Mouse (Mus musculus) cerebellum, postnatal 14 days (tissue): ENCODE data around the gene Amigo3.

Experiments
- DNase-seq, 2 experiments: peaks; one replicate each; pipeline ENCODE4 v3.0.0; 2021; ENCODE audit warnings: mixed read lengths in 2 of 2

The Amigo3 gene

DNA sequence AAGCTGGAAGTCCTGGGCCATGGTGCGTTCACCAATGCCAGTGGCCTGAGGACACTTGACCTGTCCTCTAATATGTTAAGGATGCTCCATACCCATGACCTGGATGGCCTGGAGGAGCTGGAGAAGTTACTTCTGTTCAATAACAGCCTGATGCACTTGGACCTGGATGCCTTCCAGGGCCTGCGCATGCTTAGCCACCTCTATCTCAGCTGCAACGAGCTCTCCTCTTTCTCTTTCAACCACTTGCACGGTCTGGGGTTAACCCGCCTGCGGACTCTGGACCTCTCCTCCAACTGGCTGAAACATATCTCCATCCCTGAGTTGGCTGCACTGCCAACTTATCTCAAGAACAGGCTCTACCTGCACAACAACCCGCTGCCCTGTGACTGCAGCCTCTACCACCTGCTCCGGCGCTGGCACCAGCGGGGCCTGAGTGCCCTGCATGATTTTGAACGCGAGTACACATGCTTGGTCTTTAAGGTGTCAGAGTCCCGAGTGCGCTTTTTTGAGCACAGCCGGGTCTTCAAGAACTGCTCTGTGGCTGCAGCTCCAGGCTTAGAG lies 786 bp downstream of the Amigo3 start:
- DNase-seq, result no peak

DNA sequence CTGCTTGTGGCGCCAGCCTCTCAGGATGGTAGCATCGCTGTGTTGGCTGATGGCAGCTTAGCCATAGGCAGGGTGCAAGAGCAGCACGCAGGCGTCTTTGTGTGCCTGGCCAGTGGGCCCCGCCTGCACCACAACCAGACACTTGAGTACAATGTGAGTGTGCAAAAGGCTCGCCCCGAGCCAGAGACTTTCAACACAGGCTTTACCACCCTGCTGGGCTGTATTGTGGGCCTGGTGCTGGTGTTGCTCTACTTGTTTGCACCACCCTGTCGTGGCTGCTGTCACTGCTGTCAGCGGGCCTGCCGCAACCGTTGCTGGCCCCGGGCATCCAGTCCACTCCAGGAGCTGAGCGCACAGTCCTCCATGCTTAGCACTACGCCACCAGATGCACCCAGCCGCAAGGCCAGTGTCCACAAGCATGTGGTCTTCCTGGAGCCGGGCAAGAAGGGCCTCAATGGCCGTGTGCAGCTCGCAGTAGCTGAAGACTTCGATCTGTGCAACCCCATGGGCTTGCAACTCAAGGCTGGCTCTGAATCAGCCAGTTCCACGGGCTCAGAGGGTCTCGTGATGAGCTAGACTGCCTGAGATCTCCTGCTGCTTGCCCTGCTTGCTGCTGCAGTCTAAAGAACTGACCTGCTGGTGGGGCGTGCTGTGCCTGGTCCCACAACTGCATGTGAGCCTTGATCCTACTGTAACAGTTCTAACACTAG lies 1.5 kb downstream of the Amigo3 start:
- DNase-seq, result no peak

DNA sequence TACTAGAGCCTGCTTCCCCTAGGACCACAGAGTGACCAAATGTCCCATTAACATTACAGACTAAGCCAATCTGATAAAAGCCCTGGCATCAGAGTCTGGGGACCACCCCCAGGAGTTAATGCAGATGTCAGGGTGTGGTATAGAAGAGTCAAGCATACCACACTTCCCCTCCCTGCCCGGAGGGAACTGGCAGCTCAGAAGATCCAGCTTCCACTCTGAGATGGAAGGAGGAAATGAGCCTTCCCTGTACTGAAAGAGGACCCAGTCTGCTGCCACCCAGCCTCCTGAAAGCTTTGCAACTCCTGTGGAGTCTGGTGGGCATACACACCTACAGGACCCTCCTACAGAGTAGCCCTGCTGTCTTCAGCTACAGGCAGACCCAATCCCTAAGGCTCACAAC lies 2.1 kb downstream of the Amigo3 start:
- DNase-seq, result no peak

DNA sequence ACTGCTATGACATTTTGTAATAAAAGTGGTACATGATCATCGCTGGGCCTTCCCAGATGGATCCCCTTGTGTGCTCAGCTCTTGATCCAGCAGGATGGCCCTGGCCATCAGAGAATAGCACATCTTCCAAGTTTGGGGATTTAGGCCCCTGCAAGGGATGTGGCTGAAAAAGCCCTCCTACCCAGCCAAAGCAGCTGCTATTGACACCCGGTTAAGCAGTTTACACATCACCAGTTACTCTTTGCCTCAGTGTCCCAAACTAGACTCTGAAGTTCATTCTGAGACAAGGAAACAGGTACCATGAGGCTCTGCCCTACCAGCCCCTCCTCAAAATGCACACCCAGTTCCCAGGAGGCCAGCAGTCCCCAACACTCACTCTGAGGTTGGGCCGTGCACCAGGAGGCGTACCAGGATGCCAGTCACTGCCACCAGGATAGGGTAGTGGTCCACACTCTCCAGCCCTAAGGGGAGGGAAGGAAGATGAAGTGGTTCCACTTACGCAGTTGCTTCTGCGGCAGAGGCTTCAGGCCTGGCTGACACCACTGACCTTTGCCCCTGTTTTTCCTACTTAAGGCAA lies 2.8 kb downstream of the Amigo3 start:
- no peak for DNase-seq

DNA sequence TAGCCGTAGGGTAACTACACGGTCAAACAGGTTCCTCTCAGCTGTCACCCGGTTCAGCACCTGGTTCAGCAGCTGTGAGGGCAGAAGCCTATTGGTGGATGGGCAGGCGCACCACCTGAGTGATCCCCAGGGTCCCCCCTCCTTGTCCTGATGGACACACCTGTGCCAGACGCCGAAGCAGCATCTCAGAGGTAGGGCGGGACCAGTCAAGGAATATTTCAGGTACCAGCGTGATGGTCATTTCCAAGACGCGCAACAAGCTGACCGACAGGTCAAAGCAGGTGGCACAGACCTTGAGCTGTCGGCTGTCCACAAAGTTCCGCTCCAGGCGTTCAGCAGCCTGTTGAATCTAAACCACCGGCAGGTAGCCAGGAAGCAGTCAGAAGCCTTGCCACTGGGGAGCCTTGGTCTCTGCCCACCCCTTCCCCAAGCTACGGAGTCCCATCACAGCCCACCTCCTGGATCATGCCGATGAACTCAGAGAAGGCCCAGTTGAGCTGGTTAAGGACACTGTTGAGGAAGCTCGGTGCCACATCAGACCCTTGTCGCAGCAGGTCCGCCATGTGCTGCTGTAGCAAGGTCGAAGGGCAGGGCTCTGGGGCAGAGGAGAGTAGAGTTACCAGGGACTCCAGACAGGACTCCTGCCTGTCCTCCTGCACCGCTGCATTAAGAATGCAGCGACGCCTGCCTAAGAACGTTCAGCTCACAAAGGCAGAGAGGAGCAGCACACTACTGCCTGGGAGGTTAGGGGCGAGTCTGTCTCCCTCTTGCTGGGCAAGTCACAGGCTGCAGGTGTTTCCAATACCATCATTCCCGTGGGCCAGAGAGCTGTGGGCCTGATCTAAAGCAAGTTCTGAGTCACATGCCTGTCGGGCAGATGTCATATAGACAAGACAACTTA lies 3.7 kb downstream of the Amigo3 start:
- DNase-seq, result no peak

DNA sequence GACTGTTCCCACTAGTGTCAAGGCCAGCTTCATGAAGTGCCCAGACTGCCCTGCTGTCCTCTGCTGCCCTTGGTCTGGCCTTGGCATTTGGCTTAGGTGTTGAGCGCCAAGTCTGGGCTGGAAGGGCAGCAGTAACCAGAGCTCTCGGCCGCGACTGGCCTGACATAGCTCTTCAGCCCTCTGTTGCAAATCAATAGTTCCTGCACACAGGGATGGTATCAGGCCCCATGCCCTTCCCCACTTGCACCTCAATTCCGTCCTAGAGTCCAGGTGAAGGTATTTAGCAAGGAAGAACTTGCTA lies 4.3 kb downstream of the Amigo3 start:
- DNase-seq, result no peak

DNA sequence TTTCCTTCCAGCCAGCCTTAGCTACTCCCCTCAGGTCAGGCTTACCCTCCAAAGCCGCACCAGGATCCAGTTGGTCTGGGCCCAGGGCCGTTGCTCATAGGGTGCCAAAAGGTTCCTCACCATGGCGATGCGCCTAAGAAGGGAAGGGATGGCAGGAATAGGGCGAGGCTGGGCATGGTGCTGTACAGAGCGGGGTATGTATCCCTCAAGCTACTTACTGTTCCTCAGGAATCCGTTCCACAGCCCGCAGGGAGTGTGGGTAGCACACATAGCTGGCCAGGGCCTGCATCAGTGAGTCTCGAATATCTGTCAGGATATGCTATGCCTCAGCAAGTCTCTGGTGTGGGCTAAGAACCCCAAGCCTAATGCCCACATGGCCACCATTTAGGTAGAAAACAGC lies 5.3 kb downstream of the Amigo3 start:
- no peak for DNase-seq

DNA sequence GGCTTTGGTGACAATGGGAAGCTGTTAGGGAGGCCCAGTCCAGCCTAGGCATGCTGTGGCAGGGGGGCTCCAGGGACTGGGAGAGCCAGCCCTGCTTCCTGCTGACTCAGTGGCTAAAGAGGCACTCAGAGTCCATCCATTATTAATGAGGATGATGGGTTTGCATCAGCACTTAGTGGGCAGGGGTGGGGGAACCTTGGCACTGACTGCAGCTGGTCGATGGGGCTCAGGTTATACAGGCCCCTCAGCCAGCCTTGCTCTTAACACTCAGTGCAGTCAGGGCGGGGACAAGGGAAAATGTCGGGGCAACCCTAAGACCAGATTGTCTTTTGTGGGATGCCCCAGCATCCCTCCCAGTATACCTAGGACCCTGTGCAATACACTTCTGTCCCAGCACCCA lies 9.2 kb downstream of the Amigo3 start:
- DNase-seq, result peak in 1 of 2 experiments; percentile 2

DNA sequence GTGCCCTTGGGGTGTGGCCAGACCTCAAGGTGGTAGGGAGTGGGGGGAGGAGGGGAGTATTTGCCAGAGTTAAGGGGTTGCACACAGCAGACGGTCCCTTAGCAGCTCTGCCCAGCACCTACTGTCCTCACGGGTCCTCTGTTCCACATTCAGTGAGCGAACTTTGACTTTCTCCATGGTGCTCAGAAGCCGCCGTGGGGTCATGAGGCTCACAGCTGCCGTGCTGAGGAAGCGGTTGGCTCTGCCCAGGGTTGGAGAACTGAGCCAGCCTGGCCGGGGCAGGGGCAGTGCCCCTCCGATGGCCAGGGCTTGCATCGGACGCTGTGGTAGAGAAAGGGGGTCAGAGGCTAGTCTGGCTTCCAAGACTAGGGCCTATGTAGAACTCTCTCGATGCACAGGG lies 10.4 kb downstream of the Amigo3 start:
- DNase-seq, result no peak

DNA sequence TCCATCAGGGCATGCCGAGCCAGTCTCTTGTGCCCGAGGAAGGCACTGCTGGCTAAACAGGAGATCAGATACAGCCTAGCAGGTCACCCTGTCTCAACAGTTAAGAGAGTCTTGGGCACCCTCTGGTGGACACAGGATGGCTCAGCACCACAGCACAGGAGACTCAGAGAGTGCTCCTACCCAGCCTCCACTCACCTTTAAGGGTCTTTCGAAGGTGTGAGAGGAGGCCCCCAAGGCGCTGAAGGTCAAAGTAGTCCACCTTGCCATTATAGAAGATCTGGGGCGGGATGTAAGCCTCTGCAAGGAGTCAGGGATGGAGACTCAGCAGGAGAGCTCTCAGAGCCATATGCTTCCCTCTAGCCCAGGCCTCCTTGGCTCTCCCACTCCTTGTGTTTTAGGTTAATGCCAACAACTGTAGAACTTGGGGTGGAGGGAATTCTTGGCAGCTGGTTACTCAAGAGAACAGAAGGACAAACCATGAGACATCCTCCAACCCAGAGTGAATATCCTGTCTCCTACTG lies 12.6 kb downstream of the Amigo3 start:
- peak; percentile 85 to 88 for DNase-seq

DNA sequence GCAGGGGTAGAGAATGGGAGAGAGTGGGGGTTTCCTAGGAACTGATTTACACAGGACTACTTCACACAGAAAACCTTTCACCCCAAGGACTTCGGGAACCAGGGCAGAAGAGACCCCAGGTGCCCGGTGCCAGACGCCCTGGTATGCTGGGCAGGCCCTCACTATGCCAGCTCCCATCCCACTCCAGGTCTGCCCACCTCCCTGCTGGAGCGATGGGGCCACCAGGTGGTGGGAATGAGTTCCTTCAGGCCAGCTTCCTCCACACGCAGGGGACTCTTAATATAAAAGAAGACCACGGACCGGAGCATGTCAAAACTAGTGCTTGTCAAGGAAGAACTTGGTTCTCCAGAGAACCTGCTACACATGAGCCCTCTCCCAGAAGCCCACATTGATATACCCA lies 14.2 kb downstream of the Amigo3 start:
- DNase-seq, result peak; percentile 28 to 56

DNA sequence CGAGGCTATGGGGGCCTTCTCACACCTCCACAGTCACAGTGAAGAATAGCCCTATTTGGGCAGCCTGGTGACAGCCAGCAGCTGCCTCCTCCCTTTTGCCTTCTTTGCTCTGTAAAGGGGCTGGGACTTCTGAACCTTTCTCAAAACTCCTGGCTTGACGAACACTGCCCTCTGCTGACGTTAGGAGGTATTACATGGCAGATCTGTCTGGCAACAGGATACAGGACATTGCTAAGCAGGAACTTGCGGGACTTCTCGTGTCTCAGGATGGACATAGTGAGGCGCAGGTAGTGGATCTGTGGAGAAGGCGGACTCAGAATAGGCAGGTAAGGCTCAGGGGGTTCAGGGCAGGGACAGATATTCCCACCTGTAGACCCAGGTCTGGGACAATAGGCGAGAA lies 14.9 kb downstream of the Amigo3 start:
- DNase-seq, result peak; percentile 93 to 94

DNA sequence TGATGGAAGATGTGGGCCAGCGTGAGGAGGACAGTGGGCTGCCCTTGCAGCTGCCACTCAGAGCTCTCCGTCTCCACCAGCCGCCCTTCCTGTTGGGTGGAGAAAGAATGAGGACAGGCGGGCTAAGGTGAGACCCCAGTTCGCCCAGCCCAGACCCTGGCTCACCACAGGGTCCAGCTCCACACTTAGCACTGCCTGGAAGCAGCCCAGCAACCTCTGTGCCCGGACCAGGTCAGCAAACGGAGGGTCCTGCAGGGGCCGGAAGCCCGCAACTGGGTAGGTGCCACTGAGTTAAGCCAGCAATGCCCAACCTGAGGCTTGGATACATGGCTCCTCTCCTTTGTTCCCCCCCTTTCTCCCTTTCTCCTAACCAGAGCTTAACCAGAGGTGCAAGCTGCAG lies 16.0 kb downstream of the Amigo3 start:
- no peak for DNase-seq

DNA sequence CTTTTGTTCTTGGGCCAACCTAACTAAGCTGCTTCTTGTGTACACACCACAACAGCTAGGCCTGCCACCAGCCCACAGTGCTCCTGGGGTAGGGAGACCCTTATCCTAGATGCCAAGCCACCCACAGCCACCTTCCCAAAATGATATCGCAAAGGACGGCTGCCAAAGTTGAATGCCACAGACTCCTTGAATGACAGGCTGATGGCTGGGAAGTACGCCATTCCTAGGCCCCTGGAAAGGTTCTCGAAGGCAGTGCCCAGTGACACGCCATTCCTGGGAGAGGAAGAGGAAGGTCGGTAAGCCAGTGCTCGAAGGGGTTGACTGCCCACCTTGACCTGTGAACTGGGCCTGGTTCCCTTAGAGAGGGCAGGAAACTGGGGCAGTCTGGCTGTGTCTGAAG lies 16.6 kb downstream of the Amigo3 start:
- DNase-seq, result no peak

DNA sequence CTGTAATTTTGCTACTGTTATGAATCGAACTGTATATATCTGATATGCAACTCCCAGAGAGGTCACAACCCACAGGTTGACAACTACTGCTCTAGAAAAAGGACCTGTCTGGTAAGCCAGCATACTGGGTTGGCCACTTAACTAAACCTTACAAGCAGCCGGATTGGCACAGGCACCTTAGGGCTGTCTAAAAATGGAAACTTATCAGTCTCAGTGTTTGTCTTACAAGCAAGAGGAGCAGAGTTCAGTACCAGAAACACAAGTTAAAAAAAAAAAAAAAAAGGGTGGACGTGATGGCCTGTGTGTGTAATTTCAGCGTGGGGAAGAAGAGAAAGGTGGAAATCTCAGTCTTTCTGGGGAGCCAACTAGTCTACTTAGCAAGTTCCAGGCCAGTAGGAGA lies 18.8 kb downstream of the Amigo3 start:
- no peak for DNase-seq

DNA sequence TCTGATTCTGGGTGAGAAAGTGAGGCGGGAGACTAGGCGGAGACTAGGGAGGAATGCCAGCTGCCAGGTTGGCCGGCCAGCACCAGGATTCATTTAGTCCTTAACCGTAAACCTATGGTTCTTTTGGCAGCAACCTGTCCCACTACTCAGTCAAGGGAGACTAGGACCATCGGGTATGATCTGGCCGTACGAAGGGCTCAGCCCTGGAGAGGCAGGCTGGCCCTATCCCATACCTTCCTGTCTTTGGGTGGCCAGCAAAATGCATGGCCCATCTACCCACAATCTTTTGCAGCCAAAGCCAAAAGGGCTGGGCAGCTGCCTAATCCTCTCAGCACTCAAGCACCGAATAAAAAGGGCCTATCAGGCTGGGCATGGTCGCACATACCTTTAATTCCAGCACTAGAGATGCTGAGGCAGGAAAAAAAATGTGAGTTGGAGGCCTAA lies 19.5 kb downstream of the Amigo3 start:
- peak; percentile 67 to 70 for DNase-seq

DNA sequence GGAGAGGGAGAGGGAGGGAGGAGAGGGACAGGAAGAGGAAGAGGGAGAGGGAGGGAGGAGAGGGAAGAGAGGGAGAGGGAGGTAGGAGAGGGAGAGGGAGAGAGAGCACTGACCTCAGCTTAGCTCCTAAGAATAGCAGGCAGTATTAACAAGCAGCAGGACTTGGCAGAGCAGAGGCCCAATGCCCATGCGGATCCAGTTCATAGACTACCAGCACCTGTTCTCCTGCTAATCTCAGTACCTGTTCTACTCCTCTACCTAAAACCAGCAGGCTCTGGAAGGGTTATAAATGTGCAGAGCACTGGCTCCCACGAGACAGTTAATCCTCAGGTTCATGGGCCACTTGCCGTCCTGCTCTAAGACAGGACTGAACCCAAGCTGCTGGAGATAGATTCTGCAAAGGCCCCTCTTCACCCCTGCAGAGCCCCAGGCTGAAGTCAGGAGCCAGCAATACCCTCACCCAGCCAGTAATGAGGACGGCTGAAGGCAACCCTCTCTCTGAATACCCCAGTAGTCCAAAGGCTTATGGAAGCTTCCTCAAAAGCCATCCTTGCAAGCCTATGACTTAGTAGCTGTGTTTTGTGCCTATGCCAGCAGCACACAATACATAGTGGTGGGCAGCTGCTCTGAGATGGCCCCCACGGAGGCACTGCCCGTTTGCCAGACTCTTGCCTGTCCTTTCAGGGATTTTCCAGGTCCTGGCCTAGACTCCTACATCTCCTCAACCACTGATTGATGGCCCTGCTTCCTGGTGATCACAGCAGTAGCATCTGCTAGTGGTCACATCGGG lies 20.4 kb downstream of the Amigo3 start:
- DNase-seq, result peak; percentile 78 to 88

DNA sequence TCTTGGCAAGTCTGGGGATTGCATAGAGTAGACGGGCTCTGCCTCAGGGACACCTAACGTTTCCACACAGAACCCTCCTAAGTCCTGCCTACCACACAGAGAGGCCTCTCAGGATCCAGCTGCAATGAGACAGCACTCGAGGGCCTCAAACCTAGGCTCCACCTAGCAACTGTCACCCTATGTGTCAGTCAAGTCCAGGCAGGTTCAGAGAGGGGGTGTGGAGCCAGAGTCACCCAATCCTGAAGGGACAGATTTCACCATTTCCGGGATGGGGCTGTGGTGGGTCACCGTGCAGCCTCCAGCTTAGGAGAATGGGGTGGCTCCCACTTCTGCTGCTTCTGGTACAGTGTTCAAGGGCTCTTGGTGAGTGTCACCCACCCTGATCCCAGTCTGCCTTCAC lies 27.2 kb downstream of the Amigo3 start, which contains the start of gene Mst1:
Mst1 (plus strand) TSS at position 269 of the 400 bp plus-strand sequence.
- no peak for DNase-seq

DNA sequence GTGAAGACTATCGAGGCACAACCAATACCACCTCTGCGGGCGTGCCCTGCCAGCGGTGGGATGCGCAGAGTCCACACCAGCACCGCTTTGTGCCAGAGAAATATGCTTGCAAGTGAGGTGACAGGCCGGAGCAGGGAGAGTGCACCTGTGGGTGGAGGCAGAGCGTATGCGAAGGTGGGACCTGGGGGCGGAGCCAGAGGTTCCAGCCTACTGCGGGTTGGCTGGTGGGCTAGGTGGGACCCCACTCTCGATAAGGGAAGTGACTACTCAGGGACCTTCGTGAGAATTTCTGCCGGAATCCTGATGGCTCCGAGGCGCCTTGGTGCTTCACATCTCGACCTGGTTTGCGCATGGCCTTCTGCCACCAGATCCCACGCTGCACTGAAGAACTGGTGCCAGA lies 29.6 kb downstream of the Amigo3 start:
- DNase-seq, result peak; percentile 60 to 66

DNA sequence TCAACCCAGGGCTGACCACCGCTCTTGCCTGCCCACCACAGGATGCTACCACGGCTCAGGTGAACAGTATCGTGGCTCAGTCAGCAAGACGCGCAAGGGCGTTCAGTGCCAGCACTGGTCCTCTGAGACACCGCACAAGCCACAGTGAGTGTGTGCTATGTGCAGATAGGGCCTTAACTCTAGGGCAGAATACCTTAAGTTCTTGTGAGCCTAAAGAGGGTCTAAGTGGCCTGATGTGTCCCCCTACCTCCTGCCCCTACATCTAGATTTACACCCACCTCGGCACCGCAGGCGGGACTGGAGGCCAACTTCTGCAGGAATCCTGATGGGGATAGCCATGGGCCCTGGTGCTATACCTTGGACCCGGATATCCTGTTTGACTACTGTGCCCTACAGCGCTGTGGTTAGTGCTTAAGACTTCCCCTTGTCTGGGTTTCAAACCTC lies 30.1 kb downstream of the Amigo3 start, which contains the start of gene Rnf123:
Rnf123 (minus strand) TSS at position 359 of the 444 bp plus-strand sequence.
- DNase-seq, result no peak

DNA sequence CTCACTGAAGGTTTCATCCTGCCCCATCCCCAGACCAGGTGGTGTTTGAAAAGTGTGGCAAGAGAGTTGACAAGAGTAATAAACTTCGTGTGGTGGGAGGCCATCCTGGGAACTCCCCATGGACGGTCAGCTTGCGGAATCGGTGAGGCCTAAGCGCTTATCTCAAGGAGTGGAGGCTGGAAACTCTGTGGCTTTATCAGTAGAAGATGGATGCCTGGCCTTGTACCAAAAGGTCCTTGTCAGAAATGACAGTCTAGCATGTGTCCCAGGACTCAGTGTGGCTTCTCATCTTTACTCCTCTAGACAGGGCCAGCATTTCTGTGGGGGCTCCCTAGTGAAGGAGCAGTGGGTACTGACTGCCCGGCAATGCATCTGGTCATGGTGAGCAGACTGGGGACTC lies 30.6 kb downstream of the Amigo3 start:
- DNase-seq, result no peak

DNA sequence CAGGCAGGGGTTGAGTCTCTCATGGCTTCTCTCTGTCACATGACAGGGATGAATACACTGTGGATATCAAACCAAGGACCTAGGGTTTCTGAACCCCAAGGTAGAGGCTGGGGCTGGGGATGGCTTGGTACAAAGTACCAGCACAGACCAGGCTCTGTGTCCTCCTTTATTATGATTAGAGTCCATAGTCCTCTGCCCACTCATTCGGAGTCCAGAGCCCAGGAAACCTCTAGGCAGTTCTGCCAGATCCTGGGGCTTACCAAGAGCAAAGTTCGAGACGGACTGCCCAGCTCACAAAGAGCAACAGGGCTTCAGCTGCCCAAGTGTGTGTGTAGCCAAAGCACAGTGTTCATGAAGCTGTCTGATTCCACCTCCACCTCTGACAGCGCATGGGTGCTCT lies 32.3 kb downstream of the Amigo3 start:
- no peak for DNase-seq
